12 mouse cellular contexts compared by ENCODE assay signal in the genomic region with DNA sequence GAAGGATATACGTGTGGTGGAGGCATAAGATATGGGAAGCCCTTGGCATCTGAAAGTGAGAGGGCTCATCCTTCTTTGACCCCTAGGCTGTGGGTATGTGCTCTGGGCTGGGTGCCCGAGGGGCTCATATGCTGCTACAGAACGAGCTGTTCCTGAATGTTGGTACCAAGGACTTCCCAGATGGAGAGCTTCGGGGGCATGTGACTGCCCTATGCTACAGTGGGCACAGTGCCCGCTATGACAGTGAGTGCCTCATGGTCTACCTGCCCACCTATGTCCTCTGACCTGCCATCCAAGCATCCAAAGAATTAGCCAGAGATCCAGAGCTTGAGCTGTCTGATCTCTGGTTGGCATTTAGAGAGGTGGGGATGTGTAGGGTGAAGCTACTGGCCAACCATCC.
"Had no signal": no experiment of that assay in that cellular context is flagged by ENCODE, and none has a peak within 500 bp of the region (broad histone marks: within the 10 kb centered on the region; RNA-seq: fewer than 3 reads in every experiment).

No protein-coding gene starts in this region.

- DNase-seq: cerebellum, adult 8-10 months; cerebellum, adult 9-10 months; cerebellum, postnatal 36 days; embryo, embryonic 11 days; forebrain, postnatal 0 days; gastrocnemius, adult 2 months; gastrocnemius, postnatal 10 days; gastrocnemius, postnatal 14 days; gastrocnemius, postnatal 25 days; gastrocnemius, postnatal 36 days; heart, adult 11 months; heart, adult 18-20 months had no signal
